Comparison of ENCODE assay signal across 25 mouse cellular contexts in genomic region chr2:42128931-42129330, GRCm38 (mm10).
"Had no signal": no experiment of that assay in that cellular context is flagged by ENCODE, and none has a peak within 500 bp of the region (broad histone marks: within the 10 kb centered on the region; RNA-seq: fewer than 3 reads in every experiment).

No protein-coding gene starts in this region.

- H3K9ac ChIP-seq: forebrain, postnatal 0 days; heart, embryonic 13.5 days; heart, embryonic 15.5 days; hindbrain, embryonic 13.5 days; hindbrain, embryonic 15.5 days; kidney, embryonic 15.5 days; limb, embryonic 13.5 days; limb, embryonic 15.5 days had no signal

- H3K4me2 ChIP-seq: heart, embryonic 11.5 days; heart, embryonic 13.5 days; heart, embryonic 15.5 days; hindbrain, embryonic 13.5 days; hindbrain, embryonic 15.5 days; kidney, embryonic 15.5 days; limb, embryonic 13.5 days; limb, embryonic 15.5 days had no signal

- H3K36me3 ChIP-seq: heart, embryonic 13.5 days; heart, embryonic 15.5 days; hindbrain, embryonic 13.5 days; hindbrain, embryonic 15.5 days; kidney, embryonic 15.5 days; limb, embryonic 13.5 days; limb, embryonic 15.5 days had no signal

- H3K4me1 ChIP-seq: heart, embryonic 13.5 days; heart, embryonic 15.5 days; hindbrain, embryonic 13.5 days; hindbrain, embryonic 15.5 days; kidney, embryonic 15.5 days; limb, embryonic 13.5 days; limb, embryonic 15.5 days had no signal

- ATAC-seq: forebrain, postnatal 0 days; hindbrain, postnatal 0 days; intestine, embryonic 16.5 days had no signal

- H3K27ac ChIP-seq: heart, adult 2 months; heart, embryonic 13.5 days; heart, embryonic 15.5 days; hindbrain, embryonic 13.5 days; hindbrain, embryonic 15.5 days; hindbrain, postnatal 0 days; kidney, embryonic 15.5 days; kidney, postnatal 0 days; limb, embryonic 13.5 days; limb, embryonic 15.5 days had no signal

- DNase-seq: forebrain, postnatal 0 days; gastrocnemius, postnatal 14 days; gastrocnemius, postnatal 36 days; heart, adult 11 months; heart, adult 2 months; heart, postnatal 14 days; heart, postnatal 36 days; kidney, adult 18-20 months; kidney, adult 8-10 months; kidney, postnatal 14 days; kidney, postnatal 36 days; layer of hippocampus, adult 9-11 months; layer of hippocampus, postnatal 36 days; left cerebral cortex, postnatal 4 days had no signal

- H3K9me3 ChIP-seq: heart, embryonic 13.5 days; heart, embryonic 15.5 days; hindbrain, embryonic 13.5 days; hindbrain, embryonic 15.5 days; kidney, embryonic 15.5 days; limb, embryonic 13.5 days; limb, embryonic 15.5 days had no signal

- H3K27me3 ChIP-seq: heart, embryonic 13.5 days; heart, embryonic 15.5 days; hindbrain, embryonic 13.5 days; hindbrain, embryonic 15.5 days; kidney, embryonic 15.5 days; limb, embryonic 13.5 days; limb, embryonic 15.5 days had no signal

- H3K4me3 ChIP-seq: heart, adult 2 months; heart, embryonic 13.5 days; heart, embryonic 15.5 days; hindbrain, embryonic 13.5 days; hindbrain, embryonic 15.5 days; kidney, embryonic 15.5 days; limb, embryonic 13.5 days; limb, embryonic 15.5 days had no signal
